Comparison of ENCODE assay signal across 20 mouse cellular contexts in genomic region chr12:79822401-79822800, GRCm38 (mm10).
DNase-seq lines count a peak whose midpoint lies in the region; ATAC-seq lines count a peak whose summit lies in the region.
"Had no signal": no experiment of that assay in that cellular context is flagged by ENCODE, and none has a peak within 500 bp of the region (broad histone marks: within the 10 kb centered on the region; RNA-seq: fewer than 3 reads in every experiment).

No protein-coding gene starts in this region.

- intact Hi-C loops in heart, postnatal 10 days (cut with DNase I) = no loop called here

- H3K4me3 ChIP-seq in heart, embryonic 15.5 days = no peak overlapping the region
- H3K4me3 ChIP-seq in midbrain, embryonic 10.5 days = no peak overlapping the region
- H3K4me3 ChIP-seq in midbrain, embryonic 14.5 days (replicated peaks; ENCODE audit: low read depth, low read length) = no peak overlapping the region
- H3K4me3 ChIP-seq: intestine, embryonic 15.5 days; liver, embryonic 12.5 days; midbrain, embryonic 15.5 days; neural tube, embryonic 15.5 days had no signal

- H3K27ac ChIP-seq in heart, embryonic 15.5 days = peak overlapping the region; percentile 73
- H3K27ac ChIP-seq in midbrain, embryonic 10.5 days (replicated peaks) = peak overlapping the region; percentile 53; the same call in 1 of the 2 replicates
- no peak overlapping the region for H3K27ac ChIP-seq in midbrain, embryonic 14.5 days (replicated peaks; ENCODE audit: low read depth, low read length)
- H3K27ac ChIP-seq: hindbrain, postnatal 0 days; intestine, embryonic 15.5 days; liver, embryonic 12.5 days; macrophage; midbrain, embryonic 15.5 days; neural tube, embryonic 15.5 days had no signal

- no peak for ATAC-seq in heart, embryonic 15.5 days (replicated peaks; ENCODE audit: insufficient number of reproducible peaks, insufficient read depth, low FRiP score, low read depth)
- no peak for ATAC-seq in midbrain, embryonic 14.5 days (ENCODE audit: low FRiP score, low TSS enrichment)
- ATAC-seq: intestine, embryonic 15.5 days; liver, embryonic 12.5 days; liver, postnatal 0 days; Patski had no signal

- H3K27me3 ChIP-seq in heart, embryonic 15.5 days = no peaks in the 10 kb centered on the region
- peaks cover 19% of the 10 kb centered on the region for H3K27me3 ChIP-seq in midbrain, embryonic 10.5 days (ENCODE audit: low read depth, poor library complexity, severe bottlenecking)
- no peaks in the 10 kb centered on the region for H3K27me3 ChIP-seq in midbrain, embryonic 14.5 days (ENCODE audit: control insufficient read depth, insufficient read depth, low read length)
- H3K27me3 ChIP-seq: intestine, embryonic 15.5 days; liver, embryonic 12.5 days; midbrain, embryonic 15.5 days; neural tube, embryonic 15.5 days; Patski had no signal

- H3K36me3 ChIP-seq in heart, embryonic 15.5 days = no peaks in the 10 kb centered on the region
- H3K36me3 ChIP-seq in midbrain, embryonic 10.5 days = no peaks in the 10 kb centered on the region
- no peaks in the 10 kb centered on the region for H3K36me3 ChIP-seq in midbrain, embryonic 14.5 days (ENCODE audit: control insufficient read depth, insufficient read depth, low read length)
- H3K36me3 ChIP-seq: intestine, embryonic 15.5 days; liver, embryonic 12.5 days; midbrain, embryonic 15.5 days; neural tube, embryonic 15.5 days had no signal

- H3K9me3 ChIP-seq in heart, embryonic 15.5 days (replicated peaks) = no peaks in the 10 kb centered on the region
- H3K9me3 ChIP-seq in midbrain, embryonic 10.5 days (replicated peaks) = no peaks in the 10 kb centered on the region
- H3K9me3 ChIP-seq in midbrain, embryonic 14.5 days (ENCODE audit: control insufficient read depth, low read length) = no peaks in the 10 kb centered on the region
- H3K9me3 ChIP-seq: intestine, embryonic 15.5 days; liver, embryonic 12.5 days; midbrain, embryonic 15.5 days; neural tube, embryonic 15.5 days had no signal

- no peak overlapping the region for H3K9ac ChIP-seq in heart, embryonic 15.5 days
- no peak overlapping the region for H3K9ac ChIP-seq in midbrain, embryonic 14.5 days (replicated peaks; ENCODE audit: low read length)
- H3K9ac ChIP-seq: intestine, embryonic 15.5 days; liver, embryonic 12.5 days; liver, postnatal 0 days; midbrain, embryonic 15.5 days; neural tube, embryonic 15.5 days had no signal

- peak; percentile 92 for DNase-seq in heart, adult 11 months
- DNase-seq in heart, adult 9 months (ENCODE audit: low spot score in 2 of 2) = no peak
- DNase-seq in heart, postnatal 10 days = no peak
- DNase-seq in kidney, adult 18-20 months = peak; percentile 32
- no peak for DNase-seq in kidney, postnatal 10 days
- no peak for DNase-seq in midbrain, embryonic 10.5 days (ENCODE audit: low spot score)
- no peak for DNase-seq in midbrain, embryonic 14.5 days
- DNase-seq: cerebellum, adult 8-10 months; cerebellum, postnatal 25 days; liver, postnatal 0 days; right cerebral cortex, postnatal 14 days; thymus, postnatal 4 days had no signal

- H3K4me2 ChIP-seq in heart, embryonic 15.5 days = no peak overlapping the region
- no peak overlapping the region for H3K4me2 ChIP-seq in midbrain, embryonic 14.5 days (ENCODE audit: low read length)
- H3K4me2 ChIP-seq: intestine, embryonic 15.5 days; liver, embryonic 12.5 days; midbrain, embryonic 15.5 days; neural tube, embryonic 15.5 days had no signal

- H3K4me1 ChIP-seq in heart, embryonic 15.5 days (replicated peaks) = peaks cover 21% of the 10 kb centered on the region
- H3K4me1 ChIP-seq in midbrain, embryonic 10.5 days = peaks cover 48% of the 10 kb centered on the region
- peaks cover 8% of the 10 kb centered on the region for H3K4me1 ChIP-seq in midbrain, embryonic 14.5 days (ENCODE audit: control insufficient read depth, insufficient read depth, low read length)

- WGBS in heart, embryonic 15.5 days = 51% methylated on average over 2 of the region's 2 CpGs
- WGBS in midbrain, embryonic 10.5 days = 79% methylated on average over 2 of the region's 2 CpGs
- 92% methylated on average over 2 of the region's 2 CpGs for WGBS in midbrain, embryonic 14.5 days

Comparison
In these comparisons a context has a peak if more than half of its experiments do, and no peak if none do; other contexts are left out.
1. DNase-seq: peak in heart, adult 11 months (single experiment) and kidney, adult 18-20 months (single experiment); none in heart, adult 9 months (0 of 2), heart, postnatal 10 days (0 of 2), kidney, postnatal 10 days (single experiment), midbrain, embryonic 10.5 days (single experiment) and midbrain, embryonic 14.5 days (single experiment).